Mouse (Mus musculus) yolk sac, embryonic 10.5 days (tissue): ENCODE data around the gene 2410002F23Rik.
"Not testable (repeated sequence)": the region's sequence is repeated elsewhere in the genome, so short reads cannot be mapped to it uniquely, and the experiment has no call there.

Experiments
- DNase-seq: peaks from one replicate; pipeline ENCODE4 v3.0.0-alpha.2; 2017; ENCODE audit warnings: low spot score

The 2410002F23Rik gene

GRCm38 (mm10) chr7:44246055-44246983 lies at the start of gene 2410002F23Rik, which contains the start of gene 1700028J19Rik:
Gene 2410002F23Rik (plus strand): TSS chr7:44246722.
Gene 1700028J19Rik (minus strand): TSS chr7:44246695.
- peak; percentile 91 for DNase-seq

GRCm38 (mm10) chr7:44197891-44198290 lies 48.6 kb upstream of the 2410002F23Rik start, which contains the start of gene Klk1b3:
Gene Klk1b3 (plus strand): TSS chr7:44198191.
- DNase-seq: no peak

GRCm38 (mm10) chr7:44207135-44207534 lies 39.4 kb upstream of the 2410002F23Rik start, which contains the start of gene Klk1b4:
Gene Klk1b4 (plus strand): TSS chr7:44207435.
- DNase-seq: not testable (repeated sequence)

- no peak for DNase-seq
Observed at GRCm38 (mm10) chr7:44208307-44208706, 38.2 kb upstream of the 2410002F23Rik start.

GRCm38 (mm10) chr7:44215645-44216044 lies 30.9 kb upstream of the 2410002F23Rik start, which contains the start of gene Klk1b5:
Gene Klk1b5 (plus strand): TSS chr7:44215945.
- no peak for DNase-seq

- DNase-seq: not testable (repeated sequence)
Observed at GRCm38 (mm10) chr7:44221601-44222000, 24.9 kb upstream of the 2410002F23Rik start.

GRCm38 (mm10) chr7:44222335-44222734 lies 24.2 kb upstream of the 2410002F23Rik start:
- DNase-seq: not testable (repeated sequence)

GRCm38 (mm10) chr7:44225076-44225475 lies 21.4 kb upstream of the 2410002F23Rik start, which contains the start of gene Klk1:
Gene Klk1 (plus strand): TSS chr7:44225360.
- DNase-seq: no peak

- no peak for DNase-seq
Observed at GRCm38 (mm10) chr7:44235909-44236308, 10.6 kb upstream of the 2410002F23Rik start, which contains the start of gene Gm36864. Gene Gm36864 (plus strand): TSS chr7:44236177.

- no peak for DNase-seq
Observed at GRCm38 (mm10) chr7:44239913-44240312, 6.6 kb upstream of the 2410002F23Rik start.

- DNase-seq: no peak
Observed at GRCm38 (mm10) chr7:44240712-44241111, 5.8 kb upstream of the 2410002F23Rik start.

GRCm38 (mm10) chr7:44241163-44241562 lies 5.4 kb upstream of the 2410002F23Rik start:
- DNase-seq: no peak

GRCm38 (mm10) chr7:44244080-44244479 lies 2.4 kb upstream of the 2410002F23Rik start:
- no peak for DNase-seq

- peak; percentile 71 for DNase-seq
Observed at GRCm38 (mm10) chr7:44246984-44247470, 505 bp downstream of the 2410002F23Rik start.

- no peak for DNase-seq
Observed at GRCm38 (mm10) chr7:44247971-44248370, 1.4 kb downstream of the 2410002F23Rik start.

GRCm38 (mm10) chr7:44249248-44249647 lies 2.7 kb downstream of the 2410002F23Rik start:
- DNase-seq: no peak

- DNase-seq: not testable (repeated sequence)
Observed at GRCm38 (mm10) chr7:44250732-44251275, 4.3 kb downstream of the 2410002F23Rik start.

GRCm38 (mm10) chr7:44253023-44253616 lies 6.6 kb downstream of the 2410002F23Rik start:
- DNase-seq: no peak

- no peak for DNase-seq
Observed at GRCm38 (mm10) chr7:44254930-44255329, 8.4 kb downstream of the 2410002F23Rik start.

- DNase-seq: no peak
Observed at GRCm38 (mm10) chr7:44257278-44257677, 10.8 kb downstream of the 2410002F23Rik start, which contains the start of gene Acp4. Gene Acp4 (minus strand): TSS chr7:44257378.

GRCm38 (mm10) chr7:44260410-44260809 lies 13.9 kb downstream of the 2410002F23Rik start:
- no peak for DNase-seq

GRCm38 (mm10) chr7:44261147-44261546 lies 14.6 kb downstream of the 2410002F23Rik start, which contains the start of gene Gm15517:
Gene Gm15517 (plus strand): TSS chr7:44261447.
- DNase-seq: no peak
